Mouse (Mus musculus) monocyte, adult 5-6 weeks (primary cell): ENCODE results near the gene Mettl14. TPM values are rescaled to one million over a fixed set of nuclear protein-coding genes. Genes with fewer than 3 reads are reported as not detected.
"Not testable (repeated sequence)": the region's sequence is repeated elsewhere in the genome, so short reads cannot be mapped to it uniquely, and the experiment has no call there.

Experiments
- ATAC-seq: fragments of 153-309, 156-312 bp; replicated peaks from 2 replicates; pipeline ENCODE4 v1.8.0; 2017; ENCODE audit warnings: mild to moderate bottlenecking; ENCODE audit not compliant: low TSS enrichment, insufficient number of reproducible peaks, severe bottlenecking, poor library complexity, low FRiP score
- total RNA-seq: library from RNA; stranded (forward); fragments of 200-1000, 200-491, 200-594 nt; gene quantifications from 3 replicates; pipeline ENCODE4 v1.2.3, GENCODE M21; 2017

The Mettl14 gene
- 16.0 to 27.8 TPM (median 21.0 TPM) in 3 replicates for total RNA-seq

- peak; percentile 99 for ATAC-seq
Measured at GRCm38 (mm10) chr3:123385486-123386156, at the start of gene Mettl14. TSS of gene Mettl14 (minus strand) at chr3:123386108.

- no peak for ATAC-seq
Measured at GRCm38 (mm10) chr3:123433362-123433761, 47.5 kb upstream of the Mettl14 start.

GRCm38 (mm10) chr3:123431951-123432674 lies 46.2 kb upstream of the Mettl14 start:
- ATAC-seq, result no peak

GRCm38 (mm10) chr3:123429597-123430458 lies 43.9 kb upstream of the Mettl14 start:
- ATAC-seq, result no peak

GRCm38 (mm10) chr3:123428005-123428404 lies 42.1 kb upstream of the Mettl14 start:
- ATAC-seq, result no peak

GRCm38 (mm10) chr3:123425647-123426046 lies 39.7 kb upstream of the Mettl14 start:
- no peak for ATAC-seq

- ATAC-seq, result no peak
Measured at GRCm38 (mm10) chr3:123413173-123413572, 27.3 kb upstream of the Mettl14 start.

GRCm38 (mm10) chr3:123411821-123412578 lies 26.1 kb upstream of the Mettl14 start:
- ATAC-seq, result no peak

GRCm38 (mm10) chr3:123404945-123405344 lies 19.0 kb upstream of the Mettl14 start:
- ATAC-seq, result no peak

GRCm38 (mm10) chr3:123397562-123398481 lies 11.9 kb upstream of the Mettl14 start:
- no peak for ATAC-seq

GRCm38 (mm10) chr3:123395611-123396010 lies 9.7 kb upstream of the Mettl14 start:
- ATAC-seq, result no peak

- no peak for ATAC-seq
Measured at GRCm38 (mm10) chr3:123391180-123391579, 5.3 kb upstream of the Mettl14 start.

GRCm38 (mm10) chr3:123386157-123386780 lies 361 bp upstream of the Mettl14 start:
- ATAC-seq, result not testable (repeated sequence)

- no peak for ATAC-seq
Measured at GRCm38 (mm10) chr3:123385118-123385485, 806 bp downstream of the Mettl14 start.

- ATAC-seq, result no peak
Measured at GRCm38 (mm10) chr3:123384435-123384834, 1.5 kb downstream of the Mettl14 start.

GRCm38 (mm10) chr3:123376562-123376961 lies 9.3 kb downstream of the Mettl14 start:
- no peak for ATAC-seq

GRCm38 (mm10) chr3:123371766-123372535 lies 14.0 kb downstream of the Mettl14 start:
- ATAC-seq, result no peak
